Mouse (Mus musculus): ENCODE results near the gene Cabcoco1. TPM values are rescaled to one million over a fixed set of nuclear protein-coding genes. Genes with fewer than 3 reads are reported as not detected.

The Cabcoco1 gene
- polyA plus RNA-seq, 1 experiment from 2014 or later = 4.0 TPM

DNA sequence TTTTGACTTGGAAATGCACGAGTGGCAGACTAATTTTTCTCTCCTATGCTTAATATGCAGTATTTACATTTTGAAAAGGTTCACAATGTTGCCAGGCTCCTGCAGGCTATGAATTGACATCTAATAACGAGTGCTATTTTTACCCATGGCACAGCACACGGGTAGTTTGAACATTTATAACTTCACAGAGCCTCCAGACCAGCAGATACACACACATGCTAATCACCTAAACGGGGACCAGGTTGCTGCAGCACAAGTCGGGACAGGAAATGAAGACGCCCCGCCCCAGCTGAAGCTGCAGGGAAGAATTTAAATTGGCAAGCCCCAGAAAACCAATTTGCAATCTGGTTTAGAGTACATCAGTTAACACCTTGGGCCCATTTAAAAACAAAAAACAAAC, 98.6 kb downstream of the Cabcoco1 start:
- no peaks in the 10 kb centered on the region for H3K9me3 ChIP-seq (ENCODE audit: control insufficient read depth)
- no peak overlapping the region for H3K4me2 ChIP-seq (replicated peaks; ENCODE audit: low read depth)
- no peak for TF ChIP-seq CTCF (IDR thresholded peaks at IDR 0.05; ENCODE audit: low read depth)
- H3K4me1 ChIP-seq (replicated peaks; ENCODE audit: control insufficient read depth, insufficient read depth, low read length) = no peaks in the 10 kb centered on the region
- no peaks in the 10 kb centered on the region for H3K27me3 ChIP-seq (replicated peaks; ENCODE audit: control insufficient read depth, insufficient read depth, low read length)
- no peak overlapping the region for H3K4me3 ChIP-seq (ENCODE audit: low read depth, low read length)
- no peak for ATAC-seq
- WGBS = 30% methylated on average over 7 of the region's 7 CpGs
- H3K36me3 ChIP-seq (ENCODE audit: control insufficient read depth, insufficient read depth) = no peaks in the 10 kb centered on the region
- no peak overlapping the region for H3K27ac ChIP-seq (ENCODE audit: low read depth, low read length)
- no peak overlapping the region for H3K9ac ChIP-seq (ENCODE audit: low read depth, low read length)

DNA sequence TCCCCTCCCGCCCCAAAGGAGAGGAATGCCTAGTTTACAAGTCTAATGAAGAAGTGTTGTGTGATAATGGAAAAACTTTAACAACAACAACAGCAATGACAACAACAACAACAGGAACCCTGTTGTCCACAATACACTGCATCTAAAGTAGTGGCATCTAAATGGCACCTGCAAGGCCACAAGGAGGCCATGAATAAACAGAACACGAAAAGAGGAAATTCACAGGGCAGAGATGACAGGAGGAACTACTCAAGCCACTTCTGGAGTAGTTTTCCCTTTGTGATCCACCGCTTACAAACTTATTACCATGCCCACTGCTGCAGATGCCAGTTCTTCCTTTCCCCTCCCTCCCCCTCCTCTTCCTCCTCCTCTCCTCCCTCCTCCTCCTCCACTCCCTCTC, 99.0 kb downstream of the Cabcoco1 start:
- no peak for TF ChIP-seq CTCF (IDR thresholded peaks at IDR 0.05; ENCODE audit: low read depth)

DNA sequence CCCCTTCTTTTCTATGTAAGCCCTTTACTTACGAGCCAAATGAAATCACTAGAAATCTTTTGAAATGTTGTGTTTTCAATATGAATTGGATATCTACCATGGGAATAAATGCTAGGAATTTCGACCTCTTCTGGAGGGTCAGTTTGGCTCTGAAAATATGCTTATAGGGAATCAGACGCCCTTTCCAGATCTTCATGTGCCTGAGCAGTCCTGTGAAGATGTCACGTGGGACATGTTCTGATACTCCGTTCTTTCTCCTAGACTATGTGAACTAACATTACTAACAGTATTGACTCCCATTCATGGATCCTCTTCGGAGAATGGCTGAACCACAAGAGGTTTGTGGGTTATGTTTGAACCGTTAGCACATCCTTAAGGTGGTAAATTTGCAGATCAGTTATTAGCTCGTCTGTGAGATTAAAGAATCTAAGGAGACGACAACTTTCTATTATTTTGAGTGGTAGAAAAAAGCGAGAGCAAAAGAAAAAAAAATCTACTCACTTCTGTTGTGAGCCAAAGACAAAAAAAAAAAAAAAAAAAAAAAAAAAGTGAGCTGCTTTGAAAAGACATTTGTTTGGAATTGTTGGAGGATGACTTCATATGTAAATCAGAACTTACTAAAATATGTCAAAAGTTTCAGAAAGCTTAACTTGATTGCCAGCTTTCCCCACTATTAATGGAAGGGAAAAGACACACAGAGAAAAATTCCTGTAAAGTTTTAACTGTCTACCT, 99.6 kb downstream of the Cabcoco1 start:
- Histone ChIP-seq H3K4me1 (replicated peaks; ENCODE audit: control insufficient read depth, insufficient read depth, low read length) (no peaks in the 10 kb centered on the region), H3K27ac (ENCODE audit: low read depth, low read length) (no peak overlapping the region), H3K36me3 (ENCODE audit: control insufficient read depth, insufficient read depth) (no peaks in the 10 kb centered on the region), H3K4me3 (ENCODE audit: low read depth, low read length) (no peak overlapping the region), H3K9me3 (ENCODE audit: control insufficient read depth) (no peaks in the 10 kb centered on the region), H3K9ac (ENCODE audit: low read depth, low read length) (no peak overlapping the region), H3K27me3 (replicated peaks; ENCODE audit: control insufficient read depth, insufficient read depth, low read length) (no peaks in the 10 kb centered on the region), H3K4me2 (replicated peaks; ENCODE audit: low read depth) (no peak overlapping the region)
- no peak for ATAC-seq
- TF ChIP-seq CTCF (IDR thresholded peaks at IDR 0.05; ENCODE audit: low read depth) = no peak
- WGBS = 74% methylated on average over 10 of the region's 10 CpGs

More for the DNA sequence above, 99.0 kb downstream of the Cabcoco1 start:
- Histone ChIP-seq H3K36me3 (ENCODE audit: control insufficient read depth, insufficient read depth) (no peaks in the 10 kb centered on the region), H3K4me3 (ENCODE audit: low read depth, low read length) (no peak overlapping the region), H3K9ac (ENCODE audit: low read depth, low read length) (no peak overlapping the region), H3K9me3 (ENCODE audit: control insufficient read depth) (no peaks in the 10 kb centered on the region), H3K27me3 (replicated peaks; ENCODE audit: control insufficient read depth, insufficient read depth, low read length) (no peaks in the 10 kb centered on the region), H3K4me1 (replicated peaks; ENCODE audit: control insufficient read depth, insufficient read depth, low read length) (no peaks in the 10 kb centered on the region), H3K27ac (ENCODE audit: low read depth, low read length) (no peak overlapping the region), H3K4me2 (replicated peaks; ENCODE audit: low read depth) (no peak overlapping the region)
- 51% methylated on average over 3 of the region's 3 CpGs for WGBS
- no peak for ATAC-seq

DNA sequence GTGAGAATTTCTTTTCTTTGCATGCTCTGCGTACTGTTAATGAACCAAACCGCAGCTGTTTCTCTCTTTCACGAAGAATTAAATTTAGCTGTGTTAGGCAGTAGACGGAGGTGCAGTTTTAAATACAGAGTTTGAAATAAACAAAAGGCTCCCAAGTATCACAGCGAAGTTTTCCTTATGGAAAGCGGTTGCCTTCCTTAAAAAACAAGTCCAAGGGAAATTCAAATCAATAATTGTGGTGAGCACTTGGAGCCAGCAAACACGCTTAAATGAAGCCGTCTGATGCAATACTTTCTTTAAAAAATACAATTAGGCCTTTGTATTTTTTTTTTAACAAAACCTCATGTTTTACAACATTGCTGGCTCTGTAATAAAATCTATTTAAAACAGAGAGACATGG, 101.2 kb downstream of the Cabcoco1 start:
- no peak overlapping the region for H3K9ac ChIP-seq (ENCODE audit: low read depth, low read length)
- no peaks in the 10 kb centered on the region for H3K36me3 ChIP-seq (ENCODE audit: control insufficient read depth, insufficient read depth)
- TF ChIP-seq CTCF (IDR thresholded peaks at IDR 0.05; ENCODE audit: low read depth) = no peak
- no peaks in the 10 kb centered on the region for H3K27me3 ChIP-seq (replicated peaks; ENCODE audit: control insufficient read depth, insufficient read depth, low read length)
- H3K4me2 ChIP-seq (replicated peaks; ENCODE audit: low read depth) = no peak overlapping the region
- no peaks in the 10 kb centered on the region for H3K9me3 ChIP-seq (ENCODE audit: control insufficient read depth)
- ATAC-seq = no peak
- WGBS = 53% methylated on average over 8 of the region's 8 CpGs
- H3K4me3 ChIP-seq (ENCODE audit: low read depth, low read length) = no peak overlapping the region
- H3K4me1 ChIP-seq (replicated peaks; ENCODE audit: control insufficient read depth, insufficient read depth, low read length) = no peaks in the 10 kb centered on the region; the same call in 1 of the 2 replicates
- no peak overlapping the region for H3K27ac ChIP-seq (ENCODE audit: low read depth, low read length)

DNA sequence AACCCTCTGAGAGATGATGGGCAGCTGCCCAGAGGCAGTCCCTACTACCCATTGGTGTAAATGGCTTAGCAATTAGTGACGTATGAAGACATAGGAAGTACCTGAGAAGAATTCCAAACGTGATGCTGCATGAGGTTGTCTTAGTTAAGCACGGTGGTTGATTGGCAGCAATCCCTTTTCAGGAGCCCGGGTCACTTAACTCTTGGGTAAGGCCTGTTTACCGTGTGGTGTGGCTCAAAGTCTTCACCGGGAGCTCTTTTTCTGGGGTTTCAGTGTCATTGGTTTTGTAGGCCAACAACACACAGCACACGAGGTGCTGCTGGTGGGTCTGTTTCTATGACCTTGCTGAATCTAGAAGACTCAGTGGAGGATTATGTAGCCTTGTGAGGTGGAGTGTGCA, 105.9 kb downstream of the Cabcoco1 start:
- no peak overlapping the region for H3K4me2 ChIP-seq (replicated peaks; ENCODE audit: low read depth)
- no peak overlapping the region for H3K27ac ChIP-seq (ENCODE audit: low read depth, low read length)
- no peak for ATAC-seq
- no peaks in the 10 kb centered on the region for H3K27me3 ChIP-seq (replicated peaks; ENCODE audit: control insufficient read depth, insufficient read depth, low read length)
- no peak for TF ChIP-seq CTCF (IDR thresholded peaks at IDR 0.05; ENCODE audit: low read depth)
- H3K9me3 ChIP-seq (ENCODE audit: control insufficient read depth) = no peaks in the 10 kb centered on the region
- H3K9ac ChIP-seq (ENCODE audit: low read depth, low read length) = no peak overlapping the region
- 78% methylated on average over 7 of the region's 7 CpGs for whole genome bisulfite sequencing
- H3K4me3 ChIP-seq (ENCODE audit: low read depth, low read length) = no peak overlapping the region
- H3K36me3 ChIP-seq (ENCODE audit: control insufficient read depth, insufficient read depth) = no peaks in the 10 kb centered on the region
- no peaks in the 10 kb centered on the region; the same call in 1 of the 2 replicates for H3K4me1 ChIP-seq (replicated peaks; ENCODE audit: control insufficient read depth, insufficient read depth, low read length)

DNA sequence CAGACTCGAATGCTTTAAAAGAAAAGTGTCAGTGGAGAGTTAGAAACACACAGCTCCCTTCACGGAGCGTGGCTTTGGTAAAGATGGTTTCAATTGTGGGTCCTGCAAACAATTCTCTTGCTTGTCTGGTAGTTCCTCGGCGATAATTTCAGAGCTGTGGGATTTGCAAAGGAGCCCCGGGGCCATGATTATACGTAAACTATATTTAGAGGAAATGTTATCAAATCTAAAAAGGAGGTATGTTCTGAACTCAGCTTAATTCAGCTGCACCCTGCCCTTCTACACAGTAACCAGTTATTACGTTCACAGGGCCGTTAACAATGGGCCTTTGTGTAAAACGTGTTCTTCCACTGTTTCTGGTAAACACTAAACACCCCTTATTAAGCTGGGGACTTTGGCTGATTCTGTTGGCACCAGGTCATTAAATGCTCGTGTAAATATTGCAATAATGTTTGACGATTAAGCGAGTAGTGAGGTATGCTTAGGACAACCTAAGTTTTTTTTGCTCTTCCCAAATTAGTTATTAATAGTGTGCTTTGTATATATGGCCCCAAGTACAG, 106.6 kb downstream of the Cabcoco1 start:
- Histone ChIP-seq H3K9me3 (ENCODE audit: control insufficient read depth) (no peaks in the 10 kb centered on the region), H3K4me3 (ENCODE audit: low read depth, low read length) (no peak overlapping the region), H3K4me2 (replicated peaks; ENCODE audit: low read depth) (no peak overlapping the region), H3K4me1 (replicated peaks; ENCODE audit: control insufficient read depth, insufficient read depth, low read length) (no peaks in the 10 kb centered on the region; the same call in 1 of the 2 replicates), H3K27ac (ENCODE audit: low read depth, low read length) (no peak overlapping the region; the same call in 1 of the 2 replicates), H3K36me3 (ENCODE audit: control insufficient read depth, insufficient read depth) (no peaks in the 10 kb centered on the region), H3K27me3 (replicated peaks; ENCODE audit: control insufficient read depth, insufficient read depth, low read length) (no peaks in the 10 kb centered on the region), H3K9ac (ENCODE audit: low read depth, low read length) (no peak overlapping the region)
- TF ChIP-seq CTCF (IDR thresholded peaks at IDR 0.05; ENCODE audit: low read depth) = no peak
- ATAC-seq = peak; percentile 95
- 43% methylated on average over 13 of the region's 13 CpGs for WGBS
